Mouse (Mus musculus) olfactory bulb, adult 2 months (tissue): ENCODE measurements at regions not wholly inside any gene's neighbourhood (a gene's known extent, or its start where the extent isn't known, plus 50 kb on each side); places are given as distances from the start of the nearest gene placed in this dataset.
"Not testable (repeated sequence)": the region's sequence is repeated elsewhere in the genome, so short reads cannot be mapped to it uniquely, and the experiment has no call there.

Source experiments
- CTCF ChIP-seq: fragments of 200-500 bp; IDR thresholded peaks from 2 replicates; pipeline ENCODE4 v1.5.1; 2012; ENCODE audit warnings: low read depth, mild to moderate bottlenecking, low read length, moderate library complexity; ENCODE audit not compliant: insufficient read depth
- POLR2A ChIP-seq: fragments of 200-500 bp; IDR thresholded peaks from 2 replicates; pipeline ENCODE4 v1.6.1; 2012; ENCODE audit warnings: mild to moderate bottlenecking, low read depth, low read length, moderate library complexity; ENCODE audit not compliant: insufficient read depth

GRCm38 (mm10) chr4:8070693-8071092, 168.1 kb downstream of the Car8 start:
- TF ChIP-seq POLR2A, CTCF: not testable (repeated sequence)
